Mouse (Mus musculus) gastrocnemius, postnatal 25 days (tissue): Measurements from ENCODE around the gene Wdr45. TPM values are rescaled to one million over a fixed set of nuclear protein-coding genes. Genes with fewer than 3 reads are reported as not detected.
"Not testable (repeated sequence)": the region's sequence is repeated elsewhere in the genome, so short reads cannot be mapped to it uniquely, and the experiment has no call there.

Experiments
- DNase-seq: peaks from one replicate; pipeline ENCODE4 v3.0.0; 2022
- total RNA-seq, 2 experiments: library from RNA; stranded (reverse); gene quantifications; 1 replicate in 1 of 2; 2 replicates in 1 of 2; pipeline ENCODE4 v1.2.3; 2021

Wdr45 gene
- total RNA-seq, 2 experiments from 2014 or later = 21.8 to 27.6 TPM

DNA sequence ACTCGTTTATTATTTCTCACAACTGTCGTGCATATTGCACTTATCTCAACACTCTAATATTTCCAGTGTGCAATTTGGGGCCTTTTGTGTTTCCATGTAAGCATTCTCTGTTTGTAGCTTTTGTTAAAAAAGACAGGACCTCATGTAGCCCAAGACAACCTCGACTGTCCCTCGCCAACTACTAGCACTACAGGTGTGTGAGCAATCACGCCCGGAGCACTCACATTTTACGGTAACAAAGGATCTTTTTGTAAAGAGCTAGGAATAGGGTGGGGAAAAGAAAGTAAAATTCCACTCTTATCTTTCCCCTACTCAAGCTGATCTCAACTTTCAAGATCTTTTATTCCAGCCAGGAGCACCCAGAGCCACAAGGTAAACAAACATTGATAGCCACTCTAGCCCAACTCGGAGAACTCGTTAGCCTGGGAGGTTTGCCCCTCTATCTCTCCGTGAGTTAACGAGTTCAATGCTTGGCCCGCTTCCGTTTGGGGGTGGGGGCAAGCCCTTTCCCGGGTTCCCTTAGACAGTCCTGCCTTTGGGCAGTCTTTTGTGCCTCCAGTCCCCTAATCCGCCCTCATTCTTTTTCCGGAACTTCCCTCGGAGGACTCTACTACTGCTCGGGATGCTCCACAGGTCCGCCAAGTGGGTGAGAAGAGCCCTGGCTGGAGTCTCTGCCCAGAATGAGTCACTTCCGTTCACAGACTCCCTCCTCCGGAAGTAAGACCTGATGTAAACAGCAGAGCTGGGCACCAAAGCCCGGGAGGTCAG, 7.6 kb downstream of the Wdr45 start, which contains the start of gene Gm45208:
Gene Gm45208, plus strand, starts transcription at position 732 of the 768 bp plus-strand sequence.
- peak; percentile 67 for DNase-seq

DNA sequence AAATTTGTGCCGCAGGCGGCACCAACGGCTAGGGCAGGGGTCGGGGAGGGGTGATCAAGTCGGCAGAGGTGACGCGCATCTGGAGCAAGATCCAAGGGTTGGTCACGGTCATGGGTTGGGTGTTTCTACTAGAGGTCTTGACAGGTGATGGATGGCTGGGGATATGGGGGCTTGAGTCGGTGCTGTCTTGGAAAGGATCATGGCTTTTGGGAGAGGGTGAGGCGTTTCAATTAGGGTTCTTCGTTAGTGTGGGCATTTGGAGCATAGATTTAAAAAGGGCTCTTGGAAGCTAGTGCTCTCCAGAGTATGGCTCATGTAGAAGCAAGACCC, 8.1 kb downstream of the Wdr45 start:
- DNase-seq = no peak

DNA sequence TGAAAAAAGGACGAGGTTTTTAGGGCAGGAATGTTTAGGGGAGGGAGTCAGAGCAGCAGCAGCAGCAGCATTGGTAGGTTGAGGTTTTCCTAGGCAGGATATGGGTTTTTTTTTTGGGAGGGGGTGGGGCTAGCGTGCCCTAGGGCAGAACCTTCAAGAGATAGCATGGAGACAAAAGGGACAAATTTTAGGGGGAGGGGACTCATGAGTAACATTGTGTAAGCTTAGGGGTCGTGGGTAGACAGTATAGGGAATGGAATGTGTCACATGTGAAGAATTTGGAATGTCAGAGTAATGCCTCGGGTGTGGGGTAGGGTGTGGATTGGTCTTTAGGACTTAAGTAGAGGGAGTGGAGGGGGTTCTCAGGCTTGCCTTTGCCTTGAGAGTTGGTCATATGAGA, 8.6 kb downstream of the Wdr45 start:
- no peak for DNase-seq

DNA sequence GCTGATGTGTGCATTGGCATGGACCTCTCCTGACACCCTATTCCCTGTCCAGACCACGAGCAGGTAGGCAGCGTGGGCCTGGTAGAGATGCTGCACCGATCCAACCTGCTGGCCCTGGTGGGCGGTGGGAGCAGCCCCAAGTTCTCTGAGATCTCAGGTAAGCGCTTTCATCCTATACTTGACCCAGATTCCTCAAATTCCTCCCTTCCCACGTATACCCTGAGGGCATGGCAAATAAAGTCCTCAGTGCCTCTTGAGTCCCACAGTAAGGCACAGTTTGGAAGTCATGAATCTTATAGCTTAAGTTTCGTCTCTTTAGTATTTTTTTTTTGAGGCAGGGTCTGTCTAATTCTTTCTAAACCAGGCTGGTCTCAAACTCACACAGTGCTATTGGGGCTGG, 10.0 kb downstream of the Wdr45 start:
- DNase-seq = no peak

DNA sequence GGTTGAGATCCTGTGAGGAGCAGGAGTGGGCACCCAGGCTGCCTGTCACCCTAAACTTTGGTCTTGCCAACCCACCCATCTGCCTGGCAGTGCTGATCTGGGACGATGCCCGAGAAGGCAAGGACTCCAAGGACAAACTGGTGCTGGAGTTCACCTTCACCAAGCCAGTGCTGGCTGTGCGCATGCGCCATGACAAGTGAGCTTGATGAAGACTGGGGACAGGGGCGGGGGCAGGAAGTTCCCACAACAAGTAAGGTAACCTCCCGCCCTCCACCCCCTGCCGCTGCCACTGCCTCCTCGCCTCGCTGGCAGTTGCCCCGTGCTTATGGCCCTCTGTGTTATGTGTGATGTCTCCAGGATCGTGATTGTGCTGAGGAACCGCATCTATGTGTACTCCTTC, 11.7 kb downstream of the Wdr45 start:
- no peak for DNase-seq

DNA sequence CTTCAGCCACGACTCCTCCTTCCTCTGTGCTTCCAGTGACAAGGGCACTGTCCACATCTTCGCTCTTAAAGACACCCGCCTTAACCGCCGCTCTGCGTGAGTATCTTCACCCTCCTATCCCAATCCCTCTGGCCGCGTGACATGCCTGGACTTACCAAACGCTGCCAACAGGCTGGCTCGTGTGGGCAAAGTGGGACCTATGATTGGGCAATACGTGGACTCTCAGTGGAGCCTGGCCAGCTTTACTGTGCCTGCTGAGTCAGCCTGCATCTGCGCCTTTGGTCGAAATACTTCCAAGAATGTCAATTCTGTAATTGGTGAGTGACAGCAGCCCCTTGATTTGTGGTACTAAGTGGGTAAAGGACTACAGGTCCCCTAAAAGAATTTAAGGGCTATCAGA, 13.0 kb downstream of the Wdr45 start:
- DNase-seq = no peak

DNA sequence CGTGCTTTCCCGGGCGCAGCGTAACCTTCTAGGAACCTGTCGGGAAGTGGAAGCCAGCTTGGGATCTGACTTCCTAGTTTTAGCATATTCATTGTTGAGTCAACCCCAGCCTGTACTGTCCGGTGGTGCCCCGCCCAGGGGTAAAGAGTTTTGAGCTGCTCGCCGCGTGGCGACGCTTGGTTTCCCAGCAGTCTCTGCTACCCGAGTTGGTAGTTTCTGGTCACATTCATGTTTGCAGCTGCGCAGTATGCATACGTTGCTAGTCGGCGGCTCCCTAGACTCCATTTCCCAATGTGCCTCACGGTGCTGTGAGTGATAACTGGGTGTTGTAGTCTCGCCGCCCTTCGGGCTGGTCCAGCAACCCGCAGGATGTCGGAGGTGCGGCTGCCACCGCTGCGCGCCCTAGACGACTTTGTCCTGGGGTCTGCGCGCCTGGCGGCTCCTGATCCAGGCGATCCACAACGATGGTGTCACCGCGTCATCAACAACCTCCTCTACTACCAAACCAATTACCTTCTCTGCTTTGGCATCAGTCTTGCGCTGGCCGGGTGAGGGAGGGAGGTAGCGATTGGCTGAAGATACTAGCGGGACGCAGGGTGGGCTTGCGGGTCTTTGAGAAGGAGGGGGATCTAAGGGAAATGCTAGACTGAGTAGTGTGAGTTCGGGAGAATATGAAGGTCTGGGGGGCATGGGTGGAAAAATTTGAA, 14.2 kb downstream of the Wdr45 start, which contains the start of gene Praf2:
Gene Praf2, plus strand, starts transcription at position 225 of the 707 bp plus-strand sequence.
- DNase-seq = peak; percentile 77

DNA sequence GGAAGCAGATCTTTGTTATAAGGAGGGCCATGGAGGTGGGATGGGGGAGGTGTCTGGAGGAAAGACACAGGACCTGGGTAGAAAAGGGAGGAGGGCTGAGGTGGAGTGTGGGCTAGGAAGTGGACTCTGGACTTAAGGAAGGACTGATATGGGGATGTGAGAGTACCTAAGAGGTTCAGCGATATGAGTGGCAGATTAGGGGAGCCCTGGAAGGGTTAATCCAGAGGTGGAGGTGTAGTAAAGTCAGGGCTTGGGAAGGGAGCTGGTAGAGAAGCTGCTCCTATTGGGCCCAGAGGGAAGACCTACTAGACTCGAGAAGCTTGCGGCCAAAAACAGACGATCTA, 14.8 kb downstream of the Wdr45 start:
- DNase-seq = no peak

DNA sequence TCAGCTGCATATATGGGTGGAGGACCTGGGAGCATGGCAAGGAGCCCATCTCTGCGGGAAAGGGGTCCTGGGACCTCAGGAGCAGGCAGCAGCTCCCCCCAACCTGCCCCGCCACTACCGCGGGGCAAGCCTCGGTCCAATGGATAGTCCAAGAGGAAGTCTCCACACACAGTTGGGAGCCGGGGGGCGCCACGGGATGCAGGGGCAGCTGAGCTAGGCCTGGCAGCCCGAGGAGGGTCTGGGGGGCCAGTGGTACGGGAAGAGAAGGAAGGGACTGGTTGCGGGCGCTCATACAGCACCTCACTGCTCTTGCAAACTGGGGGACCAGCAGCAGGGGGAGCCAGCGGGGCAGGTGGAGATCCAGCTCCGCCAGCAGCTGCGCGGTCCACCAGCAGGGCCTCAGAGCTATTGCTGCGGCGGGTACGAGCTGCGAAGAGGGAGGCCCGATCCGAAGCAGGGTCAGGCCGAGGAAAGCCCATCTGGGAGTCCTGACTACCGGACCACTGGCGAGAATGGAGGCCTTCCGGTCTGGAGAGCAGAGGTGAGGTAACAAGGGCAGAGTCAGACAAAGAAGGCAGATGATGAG, 19.5 kb downstream of the Wdr45 start:
- DNase-seq = peak; percentile 58

DNA sequence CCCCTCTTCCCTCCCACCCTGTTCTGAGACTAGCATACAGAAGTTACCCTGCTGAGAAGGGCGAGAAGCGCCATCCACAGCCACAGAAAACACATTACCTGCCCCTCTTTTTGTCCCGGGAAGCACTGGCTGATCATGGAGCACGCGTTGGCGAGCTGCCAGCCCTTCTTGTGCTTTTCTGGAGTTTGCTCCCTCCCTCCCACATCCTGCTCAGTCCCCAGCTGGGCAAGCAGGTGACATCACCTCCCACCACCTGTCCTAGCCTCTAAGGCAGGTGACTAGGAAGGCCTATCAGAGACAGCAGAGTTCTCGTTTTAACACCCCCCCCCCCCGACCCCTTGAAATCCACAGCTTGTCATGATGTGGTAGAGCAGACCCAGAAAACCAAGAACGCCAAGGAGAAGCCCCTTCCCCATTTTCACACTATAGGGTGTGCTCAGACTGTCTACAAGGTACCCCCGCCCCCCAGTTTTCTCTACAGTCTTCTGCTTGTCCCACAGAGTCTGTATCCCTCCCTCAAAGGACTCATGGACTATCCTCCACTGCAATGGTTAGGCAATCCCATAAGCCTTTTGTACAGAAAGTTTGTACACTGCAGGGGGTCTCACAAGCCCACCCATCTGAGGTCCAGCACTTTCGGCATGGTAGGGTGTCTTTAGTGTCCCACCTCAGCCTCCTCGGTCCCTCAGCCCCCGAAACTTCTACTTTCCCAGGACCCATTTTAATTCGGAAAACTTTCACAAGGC, 25.4 kb downstream of the Wdr45 start:
- no peak for DNase-seq

DNA sequence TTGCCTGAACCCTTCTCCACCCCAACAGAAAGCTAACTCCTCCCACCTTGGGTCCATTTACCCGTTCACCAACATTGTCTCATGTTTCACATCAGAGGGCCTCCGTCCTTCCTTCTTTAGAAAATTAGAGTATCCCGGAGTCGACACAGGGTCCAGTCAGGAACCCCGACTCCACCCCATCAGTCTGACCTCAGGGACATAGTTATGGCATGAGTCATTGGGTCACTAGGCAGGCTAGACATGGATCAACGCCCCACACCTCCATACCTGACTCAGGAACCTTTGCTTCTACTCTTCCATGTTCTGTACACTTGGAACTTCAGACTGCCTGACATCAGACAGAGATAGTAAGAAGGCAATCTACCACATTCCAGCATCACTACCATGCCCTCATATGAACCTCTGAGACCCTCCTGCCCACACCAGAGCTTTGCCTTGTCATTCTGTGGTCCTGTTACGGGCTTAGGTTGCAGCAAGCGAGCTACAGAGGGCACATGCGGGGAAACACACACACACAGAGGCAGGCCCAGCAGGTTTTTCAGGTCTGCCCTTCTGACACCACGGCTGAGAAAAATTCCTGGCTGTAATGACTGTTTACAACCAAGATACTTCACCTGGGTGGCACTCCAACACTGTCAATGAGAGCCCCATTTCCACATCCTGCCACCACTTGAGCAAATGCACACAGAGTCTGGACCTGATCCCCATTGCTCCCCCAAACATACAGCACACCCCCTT, 26.1 kb downstream of the Wdr45 start:
- DNase-seq = no peak

DNA sequence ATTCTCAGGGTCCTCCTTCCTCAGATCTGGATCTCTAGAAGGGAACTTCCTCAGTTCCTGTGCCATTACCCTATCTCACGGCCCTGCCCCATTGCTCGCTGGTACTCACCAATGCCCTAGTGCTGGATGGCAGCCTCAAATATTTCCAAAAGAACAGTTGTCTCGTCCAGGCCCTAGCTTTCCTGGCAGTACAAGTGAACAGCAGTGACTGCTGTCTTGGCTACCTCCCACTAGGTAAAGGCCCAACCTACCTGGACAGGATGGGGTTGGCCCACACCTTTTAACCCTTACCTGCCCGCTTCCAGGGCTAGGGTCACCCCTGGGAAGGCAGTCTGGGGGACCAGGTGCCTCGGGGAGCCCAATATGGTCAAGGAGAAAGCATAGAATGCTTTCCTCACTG, 27.0 kb downstream of the Wdr45 start:
- DNase-seq = no peak

DNA sequence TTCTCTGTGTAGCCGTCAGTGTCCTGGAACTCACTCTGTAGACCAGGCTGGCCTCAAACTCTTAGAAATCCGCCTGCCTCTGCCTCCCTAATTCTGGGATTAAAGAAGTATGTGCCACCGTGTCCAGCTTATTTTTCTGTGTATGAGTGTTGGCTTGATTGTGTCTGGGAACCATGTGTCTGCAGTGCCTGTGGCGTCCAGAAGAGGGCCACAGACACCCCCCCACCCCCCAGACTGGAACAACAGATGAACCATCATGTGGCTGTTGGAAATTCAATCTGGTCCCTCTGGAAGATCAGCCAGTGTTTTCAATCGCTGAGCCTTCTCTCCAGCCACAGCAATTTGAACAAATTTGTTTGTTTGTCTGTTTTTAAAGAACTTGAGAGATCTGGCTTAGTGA, 29.3 kb downstream of the Wdr45 start:
- no peak for DNase-seq

DNA sequence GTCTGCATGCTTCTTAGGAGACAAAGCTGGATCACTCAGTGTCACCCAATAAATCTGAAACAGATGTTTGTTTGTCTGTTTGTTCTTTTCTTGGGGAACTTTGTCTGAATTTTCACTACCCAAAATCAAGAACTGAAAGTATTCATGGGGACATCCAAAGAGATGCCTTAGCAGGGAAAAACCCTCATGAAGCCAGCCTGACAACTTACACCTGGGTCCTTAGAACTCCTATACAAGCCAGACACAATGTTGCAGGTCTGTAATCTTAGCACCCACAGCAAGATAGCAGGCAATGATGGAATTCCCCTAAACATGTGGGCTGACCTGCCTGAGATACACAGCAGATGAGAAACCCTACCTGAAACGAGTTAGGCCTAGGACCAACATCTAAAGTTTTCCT, 30.8 kb downstream of the Wdr45 start:
- no peak for DNase-seq

DNA sequence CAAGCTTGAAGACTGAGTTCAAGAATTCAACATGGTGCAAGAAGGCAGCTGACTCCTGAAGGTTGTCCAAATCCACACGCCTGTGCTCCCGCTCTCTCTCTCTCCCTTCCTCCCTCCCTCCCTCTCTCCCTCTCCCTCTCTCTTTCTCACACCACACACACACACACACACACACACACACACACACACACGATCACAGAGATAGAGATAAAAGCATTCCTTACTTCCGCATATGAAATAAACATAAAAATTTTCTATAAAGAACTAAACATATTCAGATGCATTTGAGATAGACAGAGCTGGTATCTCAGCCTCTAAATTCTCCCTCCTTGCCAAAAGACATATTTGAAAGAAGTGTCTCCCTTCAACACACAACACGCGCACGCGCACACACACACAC, 31.3 kb downstream of the Wdr45 start:
- DNase-seq = no peak

DNA sequence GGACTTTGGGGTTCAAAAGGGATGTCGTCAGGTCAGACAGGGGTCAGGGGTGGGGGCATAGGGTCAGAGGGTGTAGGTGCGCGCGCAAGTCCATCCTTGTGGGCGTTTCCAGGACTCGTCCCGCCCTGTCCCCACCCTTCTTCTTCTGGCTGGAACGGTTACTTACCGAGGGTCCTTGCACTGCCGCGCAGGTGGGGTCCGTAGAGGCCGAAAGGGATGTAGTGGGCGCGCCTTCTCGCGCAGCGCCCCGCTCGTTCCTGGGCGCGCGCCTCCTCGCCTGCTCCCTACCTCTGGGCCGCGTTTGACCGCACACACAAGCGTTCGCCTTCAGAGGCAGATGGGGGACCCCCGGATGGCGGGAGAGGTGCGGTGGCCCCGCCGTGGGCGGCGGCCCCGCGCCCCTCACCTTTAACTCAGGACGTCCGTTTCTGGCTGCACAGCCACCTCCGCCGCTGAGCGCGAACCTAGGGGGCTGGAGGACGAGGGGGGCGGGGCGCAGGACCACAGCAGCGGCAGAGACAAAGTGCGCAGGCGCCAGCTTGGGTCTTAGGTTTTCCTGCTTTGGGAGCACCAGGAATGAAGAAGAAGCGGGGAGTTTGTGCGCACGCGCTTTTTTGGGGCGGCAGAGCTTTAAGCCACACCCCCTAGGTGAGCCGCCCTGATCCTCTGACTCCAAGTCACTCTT, 36.4 kb downstream of the Wdr45 start, which contains the start of gene Ccdc120:
Gene Ccdc120, minus strand, starts transcription at position 474 of the 685 bp plus-strand sequence.
- DNase-seq = no peak

DNA sequence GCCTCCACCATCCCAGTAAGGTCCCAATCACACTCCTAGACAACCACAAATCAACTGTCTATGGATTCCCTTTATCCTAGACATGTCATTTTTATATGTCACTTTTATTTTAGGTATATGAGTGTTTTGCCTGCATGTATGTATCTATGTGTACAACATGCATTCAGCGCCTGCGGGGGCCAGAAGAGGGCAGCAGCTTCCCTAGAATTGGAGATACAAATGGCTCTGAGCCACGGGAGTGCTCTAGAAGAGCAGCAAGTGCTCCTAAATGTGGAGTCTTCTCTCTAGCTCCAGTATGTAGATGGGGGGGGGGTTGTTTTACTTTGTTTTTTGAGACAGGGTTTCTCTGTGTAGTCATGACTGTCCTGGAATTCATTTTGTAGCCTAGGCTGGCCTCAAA, 39.5 kb downstream of the Wdr45 start:
- not testable (repeated sequence) for DNase-seq

DNA sequence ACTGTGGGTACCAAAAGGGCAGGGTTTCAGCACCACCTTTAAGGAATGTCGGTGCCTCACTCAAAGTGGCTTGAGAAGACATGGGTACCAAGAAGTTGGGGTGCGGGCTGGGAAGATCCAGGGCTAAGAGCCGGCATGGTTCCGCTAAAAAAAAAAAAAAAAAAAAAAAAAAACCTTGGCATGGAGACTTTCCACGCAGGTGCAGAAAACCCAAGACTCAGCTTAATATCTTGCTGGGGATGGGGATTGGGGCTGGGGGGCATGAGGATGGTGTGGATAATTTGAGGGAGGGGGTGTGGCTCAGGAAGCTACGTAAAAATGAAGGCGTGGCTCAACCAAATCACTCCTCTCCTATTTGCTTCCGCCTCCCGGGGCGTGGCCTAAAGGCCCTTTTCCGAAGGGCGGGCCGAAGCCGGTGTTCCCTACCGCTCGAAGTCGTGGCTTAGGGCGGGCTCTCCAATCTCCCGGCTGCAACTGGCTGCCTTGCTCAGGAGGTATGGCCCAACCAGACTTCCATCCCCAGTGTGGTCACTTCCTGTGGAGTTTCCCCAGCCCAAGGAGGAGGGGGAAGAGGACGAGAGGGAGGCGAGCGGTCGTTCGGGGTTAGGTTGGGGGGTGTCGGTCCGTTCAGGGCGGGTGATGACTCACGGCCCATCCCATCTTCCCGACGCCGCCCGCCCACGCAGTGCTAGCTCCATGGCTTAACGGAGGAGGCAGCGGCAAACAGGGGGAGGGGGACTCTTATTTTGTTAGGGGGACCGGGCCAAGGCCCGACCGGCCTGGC, 48.2 kb downstream of the Wdr45 start, which contains the start of gene Tfe3:
Gene Tfe3, plus strand, starts transcription at position 424 of the 784 bp plus-strand sequence.
- peak; percentile 94 for DNase-seq

DNA sequence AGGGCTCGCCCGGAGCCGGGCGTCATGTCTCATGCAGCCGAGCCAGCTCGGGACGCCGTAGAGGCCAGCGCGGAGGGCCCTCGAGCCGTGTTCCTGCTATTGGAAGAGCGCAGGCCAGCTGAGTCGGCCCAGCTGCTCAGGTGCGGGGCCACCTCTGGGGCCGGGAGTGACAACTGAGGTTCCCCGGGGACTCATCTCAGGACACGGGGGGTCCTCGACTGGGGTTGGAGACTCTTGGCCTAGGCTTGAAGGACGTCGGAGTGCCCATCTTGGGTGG, 48.7 kb downstream of the Wdr45 start:
- no peak for DNase-seq

DNA sequence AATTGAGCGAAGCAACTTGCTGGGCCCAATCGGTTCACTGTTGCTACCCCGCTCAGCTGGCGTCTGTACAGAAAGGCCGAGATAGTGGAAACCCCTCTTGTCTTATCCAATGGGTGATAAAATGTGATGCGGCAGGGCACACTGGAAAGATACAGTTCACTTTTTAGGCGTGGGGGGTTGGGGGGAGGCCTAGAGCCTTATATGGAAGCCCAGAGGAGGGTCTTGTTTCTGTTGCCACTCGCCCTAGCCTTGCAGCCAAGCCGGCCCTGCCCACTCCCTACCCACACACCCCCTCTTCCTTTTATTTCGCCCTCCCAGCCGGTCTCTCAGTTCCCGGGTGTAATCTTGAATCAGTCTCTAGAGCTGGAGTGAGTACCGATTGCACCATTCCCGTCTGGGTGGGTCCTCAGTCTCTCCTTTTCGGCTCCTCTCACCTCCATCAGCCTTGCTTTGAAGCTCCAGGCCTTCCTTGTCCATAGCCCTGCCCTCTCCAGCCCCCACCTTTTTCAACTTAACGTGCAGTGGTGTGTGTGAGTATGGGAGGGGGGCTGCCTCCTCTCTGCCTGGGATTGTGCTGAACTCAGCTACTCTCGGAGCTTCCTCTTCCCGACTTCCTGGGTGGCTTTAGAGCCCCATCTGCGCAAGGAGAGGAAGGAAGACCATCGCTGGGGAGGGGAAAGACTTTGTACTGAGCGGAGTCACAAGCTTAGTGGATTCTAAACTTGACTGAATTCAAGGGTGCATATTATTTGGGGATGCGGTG, 49.7 kb downstream of the Wdr45 start:
- peak; percentile 22 for DNase-seq
